Mouse (Mus musculus) layer of hippocampus, adult 9-10 months (tissue): Measurements from ENCODE around the gene Lrrc4c.

Source experiments
- DNase-seq: peaks from one replicate; pipeline ENCODE4 v3.0.0; 2022; ENCODE audit warnings: low spot score

Lrrc4c gene

GRCm38 (mm10) chr2:97478175-97478924, 1160.4 kb downstream of the Lrrc4c start:
- no peak for DNase-seq

GRCm38 (mm10) chr2:97478925-97479298, 1160.9 kb downstream of the Lrrc4c start:
- no peak for DNase-seq

GRCm38 (mm10) chr2:97484990-97485389, 1167.0 kb downstream of the Lrrc4c start:
- no peak for DNase-seq

GRCm38 (mm10) chr2:97485609-97486008, 1167.6 kb downstream of the Lrrc4c start:
- DNase-seq: no peak

- DNase-seq: no peak
Observed at GRCm38 (mm10) chr2:97487567-97487966, 1169.6 kb downstream of the Lrrc4c start.

GRCm38 (mm10) chr2:97497069-97497468, 1179.1 kb downstream of the Lrrc4c start:
- DNase-seq: no peak

- DNase-seq: no peak
Observed at GRCm38 (mm10) chr2:97502501-97502900, 1184.5 kb downstream of the Lrrc4c start.

GRCm38 (mm10) chr2:97504902-97505301, 1186.9 kb downstream of the Lrrc4c start:
- no peak for DNase-seq

GRCm38 (mm10) chr2:97524256-97524922, 1206.4 kb downstream of the Lrrc4c start:
- DNase-seq: no peak

GRCm38 (mm10) chr2:97525107-97525506, 1207.1 kb downstream of the Lrrc4c start:
- no peak for DNase-seq

GRCm38 (mm10) chr2:97530622-97531021, 1212.7 kb downstream of the Lrrc4c start:
- no peak for DNase-seq

- DNase-seq: no peak
Observed at GRCm38 (mm10) chr2:97543691-97544672, 1226.0 kb downstream of the Lrrc4c start.

- DNase-seq: no peak
Observed at GRCm38 (mm10) chr2:97544673-97545071, 1226.7 kb downstream of the Lrrc4c start.

- DNase-seq: no peak
Observed at GRCm38 (mm10) chr2:97545946-97546345, 1228.0 kb downstream of the Lrrc4c start.

- DNase-seq: no peak
Observed at GRCm38 (mm10) chr2:97564509-97564908, 1246.5 kb downstream of the Lrrc4c start.

- DNase-seq: no peak
Observed at GRCm38 (mm10) chr2:97568954-97569353, 1251.0 kb downstream of the Lrrc4c start.

- DNase-seq: no peak
Observed at GRCm38 (mm10) chr2:97574921-97575320, 1257.0 kb downstream of the Lrrc4c start.

GRCm38 (mm10) chr2:97581132-97581531, 1263.2 kb downstream of the Lrrc4c start:
- no peak for DNase-seq

GRCm38 (mm10) chr2:97586322-97586721, 1268.4 kb downstream of the Lrrc4c start:
- no peak for DNase-seq

- no peak for DNase-seq
Observed at GRCm38 (mm10) chr2:97590563-97590962, 1272.6 kb downstream of the Lrrc4c start.

GRCm38 (mm10) chr2:97604182-97604581, 1286.2 kb downstream of the Lrrc4c start:
- DNase-seq: no peak

- no peak for DNase-seq
Observed at GRCm38 (mm10) chr2:97604688-97605215, 1286.8 kb downstream of the Lrrc4c start.
